Comparison of ENCODE assay signal across 17 mouse cellular contexts in the genomic region with DNA sequence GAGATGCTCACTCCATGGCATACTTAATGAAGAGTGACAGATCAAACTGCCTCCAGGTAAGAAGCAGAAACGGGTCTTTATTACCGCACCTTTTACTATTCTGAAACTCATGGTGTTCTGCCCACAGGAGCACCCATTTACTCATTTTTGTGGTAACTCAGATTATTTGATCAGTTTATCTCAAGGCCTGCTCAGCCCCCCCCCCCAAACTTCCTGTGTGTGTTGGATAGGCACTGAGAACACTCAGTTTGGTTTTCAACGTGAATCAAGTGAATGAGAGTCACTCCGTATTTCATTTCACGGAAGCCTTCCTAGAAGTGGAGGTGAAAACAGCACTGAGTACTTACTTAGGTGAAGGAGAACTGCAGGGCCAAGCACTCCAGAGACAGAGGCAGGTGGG.
"Had no signal": no experiment of that assay in that cellular context is flagged by ENCODE, and none has a peak within 500 bp of the region (broad histone marks: within the 10 kb centered on the region; RNA-seq: fewer than 3 reads in every experiment).

No protein-coding gene starts in this region.

- H3K4me3 ChIP-seq: kidney, embryonic 15.5 days; left cerebral cortex, adult 2 months; limb, embryonic 10.5 days; liver, embryonic 15.5 days; midbrain, embryonic 10.5 days; myocyte; neural tube, embryonic 12.5 days; stomach, embryonic 15.5 days had no signal

- ATAC-seq: lung, postnatal 0 days had no signal

- H3K9ac ChIP-seq: kidney, embryonic 15.5 days; liver, embryonic 15.5 days; neural tube, embryonic 12.5 days; stomach, embryonic 15.5 days had no signal

- H3K36me3 ChIP-seq: kidney, embryonic 15.5 days; limb, embryonic 10.5 days; liver, embryonic 15.5 days; neural tube, embryonic 12.5 days; stomach, embryonic 15.5 days had no signal

- H3K4me2 ChIP-seq: kidney, embryonic 15.5 days; liver, embryonic 11.5 days; liver, embryonic 15.5 days; neural tube, embryonic 12.5 days; stomach, embryonic 15.5 days had no signal

- H3K27me3 ChIP-seq: kidney, embryonic 15.5 days; liver, embryonic 15.5 days; neural tube, embryonic 12.5 days; stomach, embryonic 15.5 days had no signal

- DNase-seq: kidney, adult 2 months; kidney, postnatal 14 days; lung, adult 2 months; lung, postnatal 4 days; midbrain, embryonic 14.5 days; right cerebral cortex, postnatal 14 days; thymus, postnatal 4 days had no signal

- H3K9me3 ChIP-seq: kidney, embryonic 15.5 days; limb, embryonic 10.5 days; liver, embryonic 15.5 days; midbrain, embryonic 10.5 days; neural tube, embryonic 12.5 days; stomach, embryonic 15.5 days had no signal

- H3K27ac ChIP-seq: kidney, embryonic 15.5 days; left cerebral cortex, adult 2 months; limb, embryonic 10.5 days; liver, embryonic 15.5 days; midbrain, embryonic 10.5 days; neural tube, embryonic 12.5 days; stomach, embryonic 15.5 days had no signal

- H3K4me1 ChIP-seq: kidney, embryonic 15.5 days; limb, embryonic 10.5 days; liver, embryonic 15.5 days; midbrain, embryonic 10.5 days; neural tube, embryonic 12.5 days; stomach, embryonic 15.5 days had no signal
